Mouse (Mus musculus) C2C12 (cell line): ENCODE data around the gene Cdc34. TPM values are rescaled to one million over a fixed set of nuclear protein-coding genes. Genes with fewer than 3 reads are reported as not detected.

ENCODE experiments used
- H3K27me3 ChIP-seq: one replicate; pipeline ENCODE4 v1.6.1; 2011; ENCODE audit not compliant: control insufficient read depth, insufficient read depth, insufficient read length
- H3K36me3 ChIP-seq: one replicate; pipeline ENCODE4 v1.6.1; 2011; ENCODE audit not compliant: control insufficient read depth, insufficient read depth
- H3K4me3 ChIP-seq: one replicate; pipeline ENCODE4 v1.5.1; 2011; ENCODE audit warnings: mild to moderate bottlenecking, control low read depth; ENCODE audit not compliant: poor library complexity, insufficient read depth, severe bottlenecking
- H3K79me2 ChIP-seq: one replicate; pipeline ENCODE4 v1.6.1; 2011; ENCODE audit not compliant: control insufficient read depth, insufficient read depth
- H3K79me3 ChIP-seq: one replicate; pipeline ENCODE4 v1.6.1; 2011; ENCODE audit warnings: low read depth, control low read depth
- H3ac ChIP-seq: one replicate; pipeline ENCODE3; 2011; ENCODE audit warnings: low read depth; ENCODE audit not compliant: control insufficient read depth, insufficient read length
- CEBPB ChIP-seq: IDR thresholded peaks from one replicate; pipeline ENCODE4 v1.6.1; 2011; ENCODE audit warnings: low read depth, mild to moderate bottlenecking, control low read depth, moderate library complexity
- CTCF ChIP-seq: IDR thresholded peaks from one replicate; pipeline ENCODE4 v1.5.1; 2011; ENCODE audit not compliant: control insufficient read depth, insufficient read depth, insufficient read length
- FOSL1 ChIP-seq: IDR thresholded peaks from one replicate; pipeline ENCODE4 v1.8.0; 2011; ENCODE audit warnings: mild to moderate bottlenecking, low read length; ENCODE audit not compliant: poor library complexity, insufficient read depth, severe bottlenecking
- MAX ChIP-seq: IDR thresholded peaks from one replicate; pipeline ENCODE4 v1.6.1; 2011; ENCODE audit warnings: mild to moderate bottlenecking, control low read depth
- MYOD1 ChIP-seq: IDR thresholded peaks from one replicate; pipeline ENCODE4 v1.6.1; 2011; ENCODE audit warnings: low read depth; ENCODE audit not compliant: control insufficient read depth, insufficient read length
- MYOG ChIP-seq: IDR thresholded peaks from one replicate; pipeline ENCODE4 v1.6.1; 2011; ENCODE audit not compliant: control insufficient read depth, insufficient read length; ENCODE audit errors: extremely low read depth
- USF1 ChIP-seq: IDR thresholded peaks from one replicate; pipeline ENCODE4 v1.6.1; 2011; ENCODE audit warnings: low read depth, mild to moderate bottlenecking, control low read depth, moderate library complexity
- polyA plus RNA-seq: library from polyadenylated mRNA; unstranded; fragments of >200 nt; fragmentation: generic; extraction: Trizol; gene quantifications from one replicate; pipeline ENCODE4 v1.2.1, GENCODE M21; 2012; ENCODE audit warnings: missing spikeins

The Cdc34 gene
- polyA plus RNA-seq, 1 experiment: 235 TPM

DNA sequence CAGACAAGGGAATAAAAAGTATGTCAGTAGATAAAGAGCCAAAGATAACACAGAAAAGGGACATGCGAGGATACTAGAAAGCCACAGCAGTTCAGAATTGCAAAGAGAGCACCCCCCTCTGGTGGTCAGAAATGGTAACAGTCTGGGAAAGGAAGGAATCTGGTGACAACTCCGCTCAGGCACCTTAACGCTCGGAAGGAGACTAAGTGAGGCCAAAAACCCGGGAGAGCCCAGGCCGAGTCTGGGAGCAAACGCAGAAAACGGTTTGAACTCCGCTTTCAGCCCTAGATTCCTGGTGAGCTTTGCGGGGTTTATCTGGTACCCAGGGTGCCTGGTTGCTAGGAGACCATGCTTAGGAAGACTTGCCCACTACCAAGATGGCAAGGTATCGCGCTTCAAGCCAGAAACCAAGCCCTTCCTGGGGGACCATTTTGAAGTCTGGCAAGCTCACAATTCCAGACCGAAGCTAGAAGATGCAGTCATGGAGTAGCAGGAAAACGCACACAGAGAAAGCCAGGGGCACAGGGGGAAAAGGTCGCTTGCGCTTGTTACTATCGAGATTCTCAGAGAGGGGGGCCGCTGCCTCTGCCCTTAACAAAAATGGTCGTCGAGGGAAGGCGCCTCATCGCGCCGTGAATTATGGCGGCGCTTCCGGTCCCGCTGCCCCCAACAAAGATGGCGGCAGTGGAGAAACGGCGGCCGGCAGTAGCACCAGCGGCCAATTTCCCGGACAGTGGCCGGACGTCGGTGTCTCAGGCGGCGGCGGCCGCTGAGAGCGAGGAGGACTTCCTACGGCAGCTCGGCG is 13.0 kb upstream of the Cdc34 start, which contains the start of gene Tpgs1:
Tpgs1 (plus strand) TSS at position 599 of the 805 bp plus-strand sequence.
- peaks cover 14% of the 10 kb centered on the region for H3K79me3 ChIP-seq
- peaks cover 16% of the 10 kb centered on the region for H3K27me3 ChIP-seq
- peaks cover 7% of the 10 kb centered on the region for H3K36me3 ChIP-seq
- peak within 1 kb of the TSS; percentile 92 for H3K4me3 ChIP-seq
- TF ChIP-seq USF1 (no peak), MYOG (no peak), CTCF (no peak), CEBPB (no peak), MAX (no peak), FOSL1 (no peak), MYOD1 (no peak)
- H3ac ChIP-seq: peak within 1 kb of the TSS; percentile 85
- peaks cover 23% of the 10 kb centered on the region for H3K79me2 ChIP-seq

DNA sequence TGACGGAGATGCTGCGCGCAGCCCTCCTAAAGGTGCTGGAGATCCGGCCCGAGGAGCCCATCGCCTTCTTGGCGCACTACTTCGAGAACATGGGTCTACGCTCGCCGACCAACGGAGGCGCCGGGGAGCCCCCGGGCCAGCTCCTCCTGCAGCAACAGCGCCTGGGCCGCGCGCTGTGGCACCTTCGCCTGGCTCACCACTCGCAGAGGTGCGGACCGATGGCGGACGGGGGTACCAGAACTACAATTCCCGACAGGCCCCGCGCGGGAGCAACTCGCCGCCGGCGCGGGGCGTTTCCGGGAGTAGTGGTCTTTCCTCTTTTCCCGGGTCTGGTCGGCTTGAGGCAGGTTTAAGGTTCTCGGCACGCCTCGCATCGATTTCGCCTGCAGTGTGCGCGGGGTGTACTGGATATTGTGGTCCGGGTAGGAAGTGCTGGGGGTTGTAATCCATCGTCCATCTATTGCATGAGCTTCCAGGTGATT is 12.4 kb upstream of the Cdc34 start:
- H3K4me3 ChIP-seq: peak overlapping the region; percentile 92
- H3K27me3 ChIP-seq: peaks cover 16% of the 10 kb centered on the region
- peaks cover 23% of the 10 kb centered on the region for H3K79me2 ChIP-seq
- peak overlapping the region; percentile 85 for H3ac ChIP-seq
- peaks cover 14% of the 10 kb centered on the region for H3K79me3 ChIP-seq
- TF ChIP-seq CEBPB (no peak), CTCF (no peak), MYOD1 (no peak), MAX (no peak), FOSL1 (no peak), MYOG (no peak), USF1 (no peak)
- H3K36me3 ChIP-seq: peaks cover 7% of the 10 kb centered on the region

DNA sequence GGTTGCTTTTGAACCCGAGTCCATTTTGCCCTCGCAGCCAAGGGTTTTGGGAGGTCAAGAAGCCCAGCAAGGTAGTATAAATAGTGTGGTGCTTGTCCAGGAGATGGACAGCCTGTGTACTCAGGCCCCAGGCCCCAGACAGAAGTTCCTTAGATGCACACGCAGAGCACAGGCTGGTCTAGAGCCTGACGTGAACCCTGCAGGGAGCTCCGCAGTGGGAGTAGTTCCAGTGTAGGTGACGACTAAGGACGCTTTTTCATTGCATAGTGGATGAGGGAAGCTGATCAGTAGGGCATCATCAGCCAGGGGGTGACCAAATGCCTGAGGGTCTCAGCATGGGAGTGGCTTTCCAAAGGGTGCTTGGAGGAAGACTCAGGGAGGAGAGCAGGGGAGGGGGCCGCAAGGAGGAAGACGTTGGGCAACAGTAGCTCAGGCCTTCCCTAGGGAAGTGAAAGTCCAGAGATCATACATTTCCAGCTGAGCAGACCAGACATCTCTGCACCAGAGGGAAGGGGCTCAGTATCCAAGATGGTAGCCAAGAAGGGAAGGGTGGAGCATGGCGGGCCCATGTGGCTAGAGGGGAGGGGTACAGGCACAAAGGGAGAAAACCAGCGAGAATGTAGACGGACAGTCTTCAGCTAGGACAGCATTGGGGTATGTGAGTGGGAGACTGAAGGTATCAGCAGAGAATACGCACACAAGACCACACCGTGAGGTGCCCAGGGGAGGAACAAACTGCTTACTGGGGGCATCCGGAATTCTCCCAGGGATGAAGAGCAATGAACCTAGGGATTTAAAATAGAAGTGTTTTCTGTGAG is 11.7 kb upstream of the Cdc34 start:
- Histone ChIP-seq H3K36me3 (peaks cover 7% of the 10 kb centered on the region), H3K4me3 (peak overlapping the region; percentile 92), H3K79me3 (peaks cover 14% of the 10 kb centered on the region), H3K79me2 (peaks cover 23% of the 10 kb centered on the region), H3ac (peak overlapping the region; percentile 85), H3K27me3 (peaks cover 10% of the 10 kb centered on the region)
- TF ChIP-seq MAX (no peak), MYOG (no peak), USF1 (no peak), FOSL1 (no peak), CTCF (no peak), CEBPB (no peak), MYOD1 (no peak)

DNA sequence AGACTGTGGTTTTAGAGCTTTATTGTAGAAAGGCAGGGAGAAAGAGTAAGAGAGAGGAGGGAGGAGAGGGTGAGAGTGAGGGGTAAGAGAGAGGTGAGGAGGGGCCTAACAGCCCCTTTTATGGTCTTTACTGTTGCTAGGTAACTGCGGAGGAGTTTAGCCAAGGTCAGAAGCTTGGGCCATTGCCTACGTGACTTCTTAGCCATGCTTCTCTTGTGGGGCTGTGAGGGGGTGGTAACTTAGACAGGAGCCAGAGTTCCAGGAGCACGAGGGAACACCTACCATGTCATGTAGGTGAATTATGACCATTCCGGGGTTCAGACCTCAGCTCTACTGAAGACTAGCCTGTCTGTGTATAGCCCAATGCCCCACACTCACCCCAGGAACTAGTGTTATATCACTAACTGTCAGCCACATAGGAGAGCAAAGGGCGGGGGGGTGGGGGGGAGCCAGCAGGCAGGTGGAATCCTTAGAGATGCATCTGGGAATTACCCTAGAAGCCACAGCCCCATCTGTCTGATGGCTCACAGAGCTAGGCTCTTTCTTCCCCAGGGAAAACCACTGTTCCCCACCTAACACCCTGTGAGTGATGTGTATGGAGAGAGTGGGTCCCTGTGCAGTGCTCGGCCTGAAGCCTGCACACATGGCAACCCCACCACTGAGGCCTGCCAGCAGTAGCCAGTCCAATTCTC is 10.5 kb upstream of the Cdc34 start:
- H3K27me3 ChIP-seq: peaks cover under 1% of the 10 kb centered on the region
- H3K4me3 ChIP-seq: no peak overlapping the region
- H3K79me3 ChIP-seq: peaks cover 14% of the 10 kb centered on the region
- H3K36me3 ChIP-seq: peaks cover 7% of the 10 kb centered on the region
- TF ChIP-seq CTCF: no peak
- no peak for TF ChIP-seq MYOD1
- no peak for TF ChIP-seq CEBPB
- TF ChIP-seq USF1: no peak
- TF ChIP-seq MAX: no peak
- TF ChIP-seq FOSL1: no peak
- TF ChIP-seq MYOG: no peak
- no peak overlapping the region for H3ac ChIP-seq
- H3K79me2 ChIP-seq: peaks cover 23% of the 10 kb centered on the region

DNA sequence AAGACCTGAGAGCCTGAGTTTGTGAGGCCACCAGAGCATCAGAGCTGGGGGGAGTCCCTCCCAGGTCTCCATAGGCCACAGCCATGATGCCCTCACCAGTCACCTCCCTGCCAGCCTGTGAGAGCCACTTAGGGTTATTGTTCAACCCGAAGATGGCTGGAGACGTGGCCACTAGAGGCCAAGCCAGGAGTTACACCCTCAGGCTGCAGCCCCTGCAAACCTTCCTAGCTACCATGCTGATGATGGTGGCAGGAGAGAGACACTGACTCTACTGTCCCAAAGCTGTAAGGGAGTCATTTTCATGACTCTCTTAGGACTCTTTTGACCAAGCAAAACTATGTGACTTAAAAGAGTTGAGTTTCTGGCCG is 9.9 kb upstream of the Cdc34 start:
- TF ChIP-seq CEBPB (no peak), CTCF (no peak), MYOD1 (no peak), MAX (no peak), MYOG (no peak), USF1 (no peak), FOSL1 (no peak)
- H3K4me3 ChIP-seq: no peak overlapping the region

More for the DNA sequence above, 9.9 kb upstream of the Cdc34 start:
- peaks cover 23% of the 10 kb centered on the region for H3K79me2 ChIP-seq
- no peaks in the 10 kb centered on the region for H3K27me3 ChIP-seq
- no peak overlapping the region for H3ac ChIP-seq
- peaks cover 7% of the 10 kb centered on the region for H3K36me3 ChIP-seq
- peaks cover 14% of the 10 kb centered on the region for H3K79me3 ChIP-seq
